Mouse (Mus musculus) brown adipose tissue, adult 24 weeks (tissue): ENCODE data around the gene Fgf13. TPM values are rescaled to one million over a fixed set of nuclear protein-coding genes. Genes with fewer than 3 reads are reported as not detected.

Experiments used
- H3K27ac ChIP-seq: fragments of 200-500 bp; replicated peaks from 2 replicates; pipeline ENCODE4 v1.5.1; 2012; ENCODE audit warnings: low read depth, mild to moderate bottlenecking, low read length
- H3K4me1 ChIP-seq: fragments of 200-500 bp; 2 replicates; pipeline ENCODE4 v1.6.1; 2012; ENCODE audit warnings: low read length, mixed read lengths; ENCODE audit not compliant: control insufficient read depth, insufficient read depth, insufficient read length
- H3K4me3 ChIP-seq: fragments of 200-500 bp; 2 replicates; pipeline ENCODE4 v1.5.1; 2012; ENCODE audit warnings: low read depth, mild to moderate bottlenecking, low read length, moderate library complexity; ENCODE audit not compliant: insufficient read depth
- polyA plus RNA-seq: library from polyadenylated mRNA; stranded (reverse); fragments of >200 nt; gene quantifications from 2 replicates; pipeline ENCODE4 v1.2.4, GENCODE M21; 2012; ENCODE audit not compliant: missing spikeins, insufficient read depth, insufficient read length

The Fgf13 gene
- polyA plus RNA-seq, result 2.8 and 7.2 TPM in 2 replicates

DNA sequence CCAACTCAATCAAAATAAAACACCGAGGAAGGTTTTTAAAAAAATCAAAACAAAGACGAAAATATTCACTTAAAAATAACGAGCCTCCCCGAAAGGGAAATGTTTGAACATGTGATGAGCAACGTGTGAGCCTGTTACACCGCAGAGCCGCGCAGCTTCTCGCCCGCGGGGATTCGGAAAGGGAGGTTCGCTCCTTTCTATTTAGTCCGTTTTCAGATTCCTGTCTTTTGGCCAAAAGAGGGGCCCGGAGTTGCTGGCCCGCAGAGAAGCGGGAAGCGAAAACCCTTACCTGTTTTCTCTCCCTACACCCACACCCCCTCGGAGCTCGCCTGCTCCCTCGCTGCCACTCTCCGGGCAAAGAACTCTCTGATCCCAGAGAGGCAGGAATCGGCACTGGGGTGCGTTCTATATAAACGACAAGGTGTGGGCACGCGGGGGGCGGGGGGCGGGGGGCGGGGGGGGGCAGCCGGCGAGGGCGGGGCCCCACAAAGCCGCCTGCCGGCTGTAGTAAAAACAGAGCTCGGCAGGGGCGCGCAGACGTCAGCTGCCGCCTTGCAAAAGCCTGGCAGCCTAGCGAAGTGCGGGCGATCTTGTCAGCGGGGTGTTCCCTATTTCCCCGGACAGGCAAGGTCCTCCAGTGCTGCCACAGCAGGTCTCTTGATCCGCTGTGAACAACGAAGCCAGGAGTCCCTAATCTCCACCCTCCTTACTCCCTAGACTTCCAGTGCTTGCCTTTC lies at the start of gene Fgf13:
Gene Fgf13, minus strand, starts transcription at position 377 of the 737 bp plus-strand sequence.
- H3K27ac ChIP-seq, result no peak within 1 kb of the TSS
- H3K4me3 ChIP-seq, result peak within 1 kb of the TSS; percentile 42
- H3K4me1 ChIP-seq, result no peaks in the 10 kb centered on the region

DNA sequence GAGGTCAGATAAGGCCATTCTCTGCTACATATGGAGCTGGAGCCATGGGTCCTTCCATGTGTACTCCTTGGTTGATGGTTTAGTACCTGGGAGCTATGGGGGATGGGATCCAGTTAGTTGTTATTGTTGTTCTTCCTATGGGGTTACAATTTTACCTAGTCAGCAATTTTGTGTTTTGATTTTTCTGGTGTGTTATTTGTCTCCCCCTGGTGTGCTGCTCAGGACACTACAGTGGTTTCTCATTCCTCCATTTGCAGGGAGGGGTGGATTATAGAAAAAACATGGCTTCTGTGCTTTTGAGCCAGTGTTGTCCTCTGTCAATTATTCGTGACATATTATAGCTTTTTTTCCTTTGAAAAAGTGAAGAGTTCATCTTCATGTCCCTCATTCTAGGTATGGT lies 38.7 kb upstream of the Fgf13 start:
- H3K4me3 ChIP-seq, result no peak overlapping the region
- no peaks in the 10 kb centered on the region for H3K4me1 ChIP-seq
- no peak overlapping the region for H3K27ac ChIP-seq

DNA sequence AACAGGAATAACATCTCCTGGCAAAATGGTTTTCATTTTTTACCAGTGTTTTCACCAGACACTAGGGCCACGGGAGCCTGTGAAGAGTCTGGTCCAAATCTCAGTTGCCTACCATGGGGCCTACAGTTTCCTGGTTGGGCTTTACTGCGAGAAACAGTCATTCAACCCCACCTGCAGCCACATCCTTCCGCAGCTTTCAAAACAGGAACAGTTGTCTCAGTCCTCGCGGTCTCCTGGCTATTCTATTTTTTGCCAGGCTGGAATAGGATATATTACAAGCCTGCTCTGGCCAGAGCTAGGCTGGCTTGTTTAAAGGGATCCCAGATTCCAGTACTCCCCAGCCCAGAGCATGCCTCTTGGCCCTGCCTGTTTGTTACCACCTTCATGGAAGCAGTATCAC lies 21.2 kb upstream of the Fgf13 start:
- H3K4me1 ChIP-seq, result no peaks in the 10 kb centered on the region
- H3K27ac ChIP-seq, result no peak overlapping the region
- no peak overlapping the region for H3K4me3 ChIP-seq

DNA sequence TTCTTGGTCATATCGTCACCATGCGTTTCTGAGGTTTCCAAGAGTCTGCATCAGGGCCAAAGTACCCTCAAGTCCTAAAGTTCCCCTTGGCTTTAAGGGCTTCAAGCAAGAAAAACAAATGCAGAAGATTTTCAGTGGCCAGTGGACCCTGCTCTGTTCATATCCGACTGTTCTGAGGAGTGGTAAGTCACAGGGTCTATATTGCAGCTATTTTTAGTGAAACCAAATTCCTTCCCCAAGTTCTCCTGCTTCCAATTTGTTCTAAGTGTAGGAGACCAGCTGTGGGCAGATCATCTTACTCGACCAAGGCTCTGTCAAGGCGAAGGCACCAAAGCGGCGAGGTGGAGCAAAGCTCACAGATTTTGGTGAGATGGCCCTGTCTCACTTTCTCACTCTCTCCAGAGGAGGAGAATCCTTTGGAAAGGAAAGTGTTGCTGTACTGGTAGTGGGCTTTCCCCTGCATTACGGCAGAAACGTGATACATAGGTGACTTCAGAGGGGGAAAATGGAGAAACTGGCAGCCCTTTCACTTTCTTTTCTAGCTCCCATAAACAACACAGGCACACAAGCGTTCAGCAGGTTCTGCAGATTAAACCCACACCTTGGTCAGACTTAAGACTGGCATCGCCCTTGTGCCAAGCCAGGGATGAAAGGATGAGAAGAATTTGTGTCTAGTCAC lies 17.8 kb upstream of the Fgf13 start:
- no peaks in the 10 kb centered on the region for H3K4me1 ChIP-seq
- H3K4me3 ChIP-seq, result no peak overlapping the region
- H3K27ac ChIP-seq, result no peak overlapping the region

DNA sequence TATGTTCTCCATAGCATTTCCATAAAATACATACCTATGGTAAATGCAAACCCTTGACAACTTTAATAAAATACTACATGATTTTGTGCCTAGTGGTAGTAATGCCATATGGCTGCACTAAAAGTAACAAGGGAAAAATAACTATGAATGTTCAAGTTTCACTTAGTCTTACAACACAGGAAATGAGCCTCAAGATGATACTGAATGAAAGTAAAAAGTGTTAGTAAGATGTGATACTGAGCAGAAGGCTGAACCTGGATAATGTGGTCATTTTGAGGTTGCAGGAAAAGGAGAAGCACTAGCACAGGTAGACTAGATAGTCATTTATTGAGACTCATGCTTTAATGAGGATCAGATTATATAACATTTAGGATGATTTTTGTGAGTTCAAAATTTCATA lies 16.2 kb upstream of the Fgf13 start:
- no peak overlapping the region for H3K4me3 ChIP-seq
- H3K27ac ChIP-seq, result no peak overlapping the region

DNA sequence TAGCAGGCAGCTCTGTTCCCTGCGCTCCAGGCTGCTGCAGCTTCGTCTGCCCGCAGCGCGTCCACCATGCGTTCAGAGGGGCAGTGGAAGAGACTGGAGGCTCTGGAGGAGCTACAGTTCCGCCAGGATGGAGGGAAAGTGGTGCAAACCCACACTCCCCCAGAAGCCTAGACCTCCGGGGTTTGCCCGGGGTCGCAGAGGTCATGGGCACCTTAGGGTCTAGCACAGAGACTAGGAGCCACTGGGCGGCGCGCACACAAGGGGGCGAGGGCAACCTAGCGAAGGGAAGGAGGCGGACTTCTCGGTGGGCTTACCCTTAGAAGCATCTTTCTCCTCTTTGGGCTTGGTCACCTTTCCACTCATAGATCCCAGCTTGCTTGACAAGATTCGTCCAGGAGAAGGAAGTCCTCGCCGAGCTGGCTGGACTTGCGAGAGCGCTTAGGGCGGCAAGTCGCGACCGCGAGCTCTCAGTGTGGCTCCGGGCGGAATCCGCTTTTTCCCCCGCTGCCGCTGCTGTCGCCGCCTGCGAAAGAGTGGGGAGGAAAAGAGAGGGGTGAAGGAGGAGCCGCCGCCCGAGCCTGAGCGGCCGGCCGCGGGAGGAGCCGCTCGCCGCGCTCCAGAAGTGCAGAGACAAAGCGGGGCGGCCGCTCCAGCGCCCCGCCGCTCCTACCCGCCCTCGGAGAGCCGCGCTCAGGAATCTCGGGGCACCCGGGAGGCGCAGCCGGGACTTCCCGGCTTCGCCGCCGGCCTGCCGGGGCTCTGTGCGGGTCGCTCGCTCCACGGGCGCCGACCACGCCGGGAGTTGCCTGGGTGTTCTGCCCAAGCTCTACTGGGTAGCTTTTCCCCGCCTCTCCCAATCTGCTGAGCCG lies 811 bp downstream of the Fgf13 start:
- Histone ChIP-seq H3K4me3 (peak overlapping the region; percentile 42), H3K4me1 (no peaks in the 10 kb centered on the region), H3K27ac (no peak overlapping the region)

More for the DNA sequence above, 16.2 kb upstream of the Fgf13 start:
- no peaks in the 10 kb centered on the region for H3K4me1 ChIP-seq

DNA sequence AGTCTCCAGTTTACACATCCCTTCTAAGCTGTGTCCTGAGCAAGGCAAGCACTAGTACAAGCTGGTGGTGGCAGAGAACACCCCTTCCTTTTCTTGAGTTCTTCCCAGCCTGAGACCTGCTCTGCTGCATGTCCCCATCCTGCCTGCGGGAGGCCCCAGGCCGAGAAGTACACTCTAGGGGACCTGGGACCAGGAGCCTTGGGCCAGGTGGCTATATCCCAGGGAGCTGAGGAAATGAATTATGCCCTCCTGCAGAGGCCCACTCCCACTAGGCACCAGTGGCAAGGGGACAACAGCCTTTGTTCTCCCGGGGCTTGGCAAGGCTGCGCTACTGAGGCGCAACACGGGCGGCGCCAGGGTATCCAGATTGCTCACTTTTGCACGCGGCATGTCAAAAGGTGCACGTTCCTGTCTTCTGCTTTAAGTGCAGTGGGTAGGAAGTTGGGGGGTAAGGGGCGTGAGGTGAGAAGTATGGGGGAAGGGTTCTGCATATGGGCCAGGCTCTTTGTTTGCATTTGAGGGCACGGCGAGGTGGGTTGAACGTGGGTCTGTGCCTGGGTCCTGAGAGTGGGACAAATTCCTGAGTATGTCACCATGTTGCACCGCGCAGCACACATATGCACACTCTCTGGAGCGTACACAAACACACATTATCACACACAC lies 1.7 kb downstream of the Fgf13 start:
- H3K4me3 ChIP-seq, result no peak overlapping the region
- no peaks in the 10 kb centered on the region for H3K4me1 ChIP-seq
- no peak overlapping the region for H3K27ac ChIP-seq

DNA sequence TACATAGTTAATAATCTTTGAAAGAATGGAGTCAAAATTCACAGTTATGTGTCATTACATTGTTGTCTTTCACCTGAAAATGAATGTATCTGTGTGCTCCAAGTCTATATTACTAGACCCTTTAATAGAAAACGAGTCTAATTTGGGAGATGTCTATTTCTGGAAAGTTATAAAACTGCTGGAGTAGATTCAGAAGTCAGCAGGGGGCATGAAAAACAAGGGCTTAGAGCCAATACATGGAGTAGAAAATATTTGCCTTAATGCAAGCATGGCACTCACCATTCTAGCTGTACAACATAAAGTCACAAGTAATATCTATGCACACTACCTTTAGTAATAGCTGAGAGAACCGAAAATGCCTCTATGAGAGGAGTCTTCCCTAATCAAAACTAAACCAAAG lies 19.9 kb downstream of the Fgf13 start:
- H3K27ac ChIP-seq, result no peak overlapping the region

DNA sequence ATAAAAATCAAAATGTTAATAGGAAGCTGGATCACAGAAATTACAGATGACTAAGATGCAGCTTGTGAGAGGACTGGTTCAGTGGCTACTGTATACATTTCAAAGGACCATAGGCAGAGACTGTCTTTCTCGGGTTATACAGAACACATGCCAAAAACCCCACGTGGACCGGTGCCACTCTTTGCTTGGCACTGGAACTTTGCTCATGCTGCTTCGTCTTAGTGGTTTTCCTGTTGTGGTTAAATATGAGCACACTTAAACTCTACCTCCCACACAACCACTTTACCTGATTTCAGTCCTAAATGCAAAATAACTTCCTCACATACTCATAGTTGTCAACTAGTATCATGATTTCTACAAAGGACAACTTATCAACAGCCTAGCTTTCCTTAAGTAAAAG lies 59.6 kb downstream of the Fgf13 start:
- Histone ChIP-seq H3K27ac (no peak overlapping the region), H3K4me1 (no peaks in the 10 kb centered on the region), H3K4me3 (no peak overlapping the region)

More for the DNA sequence above, 19.9 kb downstream of the Fgf13 start:
- Histone ChIP-seq H3K4me3 (no peak overlapping the region), H3K4me1 (no peaks in the 10 kb centered on the region)

DNA sequence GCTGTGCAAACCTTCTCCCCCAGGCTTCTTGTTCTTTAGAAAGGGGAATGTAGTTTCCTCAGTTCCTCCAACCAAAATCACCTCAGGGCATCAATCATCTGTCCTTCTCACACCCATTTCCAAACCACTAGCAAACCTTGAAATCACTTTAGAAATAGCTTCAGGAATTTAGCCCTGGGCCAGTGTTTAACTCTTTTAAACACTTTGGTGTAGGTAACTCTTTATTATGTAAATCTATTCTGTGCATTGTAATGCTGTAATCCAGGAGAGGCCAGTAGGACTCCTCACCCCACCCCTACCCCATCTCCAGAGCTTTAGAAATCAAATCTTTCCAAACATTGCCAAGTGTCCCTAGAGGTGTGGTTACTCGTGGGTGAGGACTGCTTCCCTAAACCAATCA lies 74.5 kb downstream of the Fgf13 start:
- H3K4me3 ChIP-seq, result no peak overlapping the region
- H3K27ac ChIP-seq, result no peak overlapping the region
- H3K4me1 ChIP-seq, result no peaks in the 10 kb centered on the region

DNA sequence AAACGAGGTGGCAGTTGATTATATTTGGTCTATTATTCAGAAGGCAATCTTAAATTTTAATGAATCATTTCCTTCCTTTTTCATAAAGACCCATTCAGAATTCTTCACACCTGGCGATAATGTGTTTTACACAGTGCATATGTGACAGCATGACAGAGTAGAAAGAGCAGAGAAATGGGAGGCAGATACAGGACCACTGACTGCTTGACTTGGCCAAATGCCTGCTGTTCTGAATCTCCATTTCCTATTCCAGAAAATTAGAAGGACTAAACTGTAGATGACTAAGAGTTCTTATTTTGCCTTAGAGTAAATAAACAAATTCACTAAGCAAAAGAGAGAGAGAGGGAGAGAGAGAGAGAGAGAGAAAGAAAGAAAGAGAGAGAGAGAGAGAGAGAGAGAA lies 82.4 kb downstream of the Fgf13 start:
- Histone ChIP-seq H3K4me1 (no peaks in the 10 kb centered on the region), H3K27ac (no peak overlapping the region), H3K4me3 (no peak overlapping the region)

DNA sequence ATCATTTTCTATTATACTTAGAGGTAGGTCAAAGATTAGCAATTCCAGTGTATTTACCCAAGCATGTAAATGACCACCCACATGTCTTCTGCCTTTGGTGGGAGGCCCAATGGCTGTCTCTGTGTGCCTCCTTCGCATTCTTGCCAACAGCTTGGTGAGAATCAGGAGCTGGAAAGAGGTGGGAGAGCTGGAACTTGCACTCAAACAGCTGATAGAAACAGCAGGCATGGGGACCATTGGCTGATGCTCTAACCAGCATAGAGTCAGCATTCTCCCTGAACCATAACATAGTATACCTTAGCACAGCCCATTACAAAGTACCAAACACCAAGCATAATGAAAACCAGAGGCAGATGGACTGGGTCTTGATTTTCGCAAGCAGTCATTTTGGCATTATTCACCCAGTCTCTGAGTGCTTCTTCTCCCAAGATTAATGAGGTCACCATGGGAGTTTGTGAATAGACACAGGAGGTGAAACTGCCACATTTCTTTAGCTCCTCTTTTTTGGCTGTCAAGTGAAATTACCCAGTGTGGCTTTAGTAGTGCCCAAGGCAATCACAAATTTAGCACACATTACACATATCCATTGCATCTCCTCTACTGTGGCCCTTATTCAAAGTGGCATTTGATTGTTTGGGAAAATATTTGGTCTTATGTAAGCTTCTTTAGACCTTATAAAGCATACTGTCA lies 165.1 kb downstream of the Fgf13 start:
- Histone ChIP-seq H3K4me1 (no peaks in the 10 kb centered on the region), H3K27ac (no peak overlapping the region), H3K4me3 (no peak overlapping the region)

DNA sequence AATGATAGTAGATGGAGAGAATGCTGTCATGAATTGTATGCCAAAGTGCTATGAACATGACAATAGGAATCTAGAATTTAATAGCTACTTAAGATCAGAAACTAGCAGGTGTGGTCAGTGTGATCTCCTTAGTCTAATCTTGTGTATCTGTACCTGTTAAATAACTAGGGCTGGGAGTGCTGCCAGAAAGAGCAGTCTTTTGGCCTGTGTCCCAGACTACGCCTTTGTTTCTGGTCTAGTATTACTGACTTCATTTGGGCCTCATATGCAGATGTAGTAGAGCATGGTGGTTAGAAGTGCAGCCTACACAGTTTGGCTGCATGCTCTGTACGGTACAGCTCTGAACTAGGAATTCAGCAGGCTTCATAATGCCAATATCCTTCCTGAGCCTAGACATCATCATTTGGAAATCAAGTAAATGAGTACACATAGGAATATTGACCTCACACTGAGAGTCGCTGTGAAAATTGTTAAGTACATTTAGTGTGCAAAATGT lies 276.9 kb downstream of the Fgf13 start:
- Histone ChIP-seq H3K4me3 (no peak overlapping the region), H3K27ac (no peak overlapping the region)

DNA sequence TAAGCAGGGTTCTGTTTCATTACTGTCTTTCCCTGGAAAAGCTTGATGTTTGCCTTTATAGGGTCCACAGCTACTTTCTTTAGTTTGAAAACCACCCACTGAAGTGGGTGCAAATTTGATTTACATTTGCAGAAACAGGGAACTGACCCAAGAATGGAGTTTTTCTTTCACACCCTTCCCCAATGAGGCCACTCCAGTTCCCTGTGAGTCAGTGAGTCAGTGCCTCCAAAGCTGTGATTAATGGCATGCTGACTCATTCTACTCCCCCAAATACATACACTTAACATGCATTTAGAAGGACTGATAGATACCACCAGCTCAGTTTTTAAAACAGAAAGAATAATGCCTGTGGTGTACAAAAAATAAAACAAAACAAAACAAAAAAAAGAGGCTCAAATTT lies 316.3 kb downstream of the Fgf13 start:
- Histone ChIP-seq H3K4me3 (no peak overlapping the region), H3K27ac (no peak overlapping the region), H3K4me1 (no peaks in the 10 kb centered on the region)

More for the DNA sequence above, 276.9 kb downstream of the Fgf13 start:
- no peaks in the 10 kb centered on the region for H3K4me1 ChIP-seq
